Mouse (Mus musculus) midbrain, embryonic 12.5 days (tissue): ENCODE measurements around the gene Gpn2. TPM values are rescaled to one million over a fixed set of nuclear protein-coding genes. Genes with fewer than 3 reads are reported as not detected.

ENCODE experiments used
- ATAC-seq: fragments of 200-750 bp; cut with Nextera tagmentation; 2 replicates; pipeline ENCODE4 v1.8.0; 2017; ENCODE audit warnings: low read depth, moderate TSS enrichment, moderate library complexity; ENCODE audit not compliant: low FRiP score
- H3K27ac ChIP-seq: fragments of 300-500 bp; sonication (generic); replicated peaks from 2 replicates; pipeline ENCODE4 v1.5.1; 2016; ENCODE audit warnings: mild to moderate bottlenecking
- H3K27me3 ChIP-seq: fragments of 300-500 bp; sonication (generic); 2 replicates; pipeline ENCODE4 v1.6.1; 2016; ENCODE audit warnings: mild to moderate bottlenecking
- H3K36me3 ChIP-seq: fragments of 300-500 bp; sonication (generic); 2 replicates; pipeline ENCODE4 v1.6.1; 2016
- H3K4me1 ChIP-seq: fragments of 300-500 bp; sonication (generic); 2 replicates; pipeline ENCODE4 v1.6.1; 2016
- H3K4me2 ChIP-seq: fragments of 300-500 bp; sonication (generic); replicated peaks from 2 replicates; pipeline ENCODE4 v1.6.1; 2016; ENCODE audit warnings: mild to moderate bottlenecking, moderate library complexity
- H3K4me3 ChIP-seq: fragments of 300-500 bp; sonication (generic); 2 replicates; pipeline ENCODE4 v1.5.1; 2016; ENCODE audit warnings: mild to moderate bottlenecking
- H3K9ac ChIP-seq: fragments of 300-500 bp; sonication (generic); replicated peaks from 2 replicates; pipeline ENCODE4 v1.6.1; 2016; ENCODE audit warnings: mild to moderate bottlenecking, moderate library complexity
- H3K9me3 ChIP-seq: fragments of 300-500 bp; sonication (generic); 2 replicates; pipeline ENCODE4 v1.6.1; 2016; ENCODE audit warnings: mild to moderate bottlenecking
- WGBS: fragments of 180-500 bp; shearing (Covaris S2); methylation state at CpG from one replicate; pipeline ENCODE4 v1.1.7; 2016; 5-methylcytosine and 5-hydroxymethylcytosine counted together
- polyA plus RNA-seq: library from polyadenylated mRNA; unstranded; fragments of >200 nt; fragmentation: Nextera tagmentation; extraction: Ambion mirVana; gene quantifications from 2 replicates; pipeline ENCODE4 v1.2.1, GENCODE M21; 2016

The Gpn2 gene
- polyA plus RNA-seq, 1 experiment from 2014 or later: 25.3 TPM

DNA sequence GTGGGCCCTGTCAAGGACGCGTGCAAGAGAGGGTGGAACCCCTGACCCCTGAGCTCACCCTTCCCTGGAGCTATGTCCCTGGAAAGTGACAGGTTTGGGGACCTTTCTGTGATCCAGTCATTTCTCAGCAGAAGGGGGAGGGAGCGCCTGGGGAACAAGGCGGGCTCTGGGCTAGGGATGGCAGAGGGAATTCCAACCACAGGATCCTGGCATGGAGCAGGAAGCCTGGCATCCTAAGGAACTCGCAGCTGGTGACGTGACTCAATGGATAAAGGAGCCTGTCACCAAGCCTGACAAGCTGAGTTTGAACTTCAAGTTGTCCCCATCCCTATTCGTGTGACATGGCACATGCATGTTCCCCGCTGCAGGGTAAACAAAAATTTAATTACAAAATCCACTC, 28.9 kb downstream of the Gpn2 start:
- Histone ChIP-seq H3K4me3 (no peak overlapping the region), H3K36me3 (peaks cover 38% of the 10 kb centered on the region), H3K4me2 (no peak overlapping the region), H3K4me1 (no peaks in the 10 kb centered on the region), H3K9me3 (peaks cover 3% of the 10 kb centered on the region; the same call in 1 of the 2 replicates), H3K27ac (no peak overlapping the region), H3K9ac (no peak overlapping the region), H3K27me3 (no peaks in the 10 kb centered on the region)
- no peak for ATAC-seq
- WGBS: 88% methylated on average over 8 of the region's 8 CpGs

DNA sequence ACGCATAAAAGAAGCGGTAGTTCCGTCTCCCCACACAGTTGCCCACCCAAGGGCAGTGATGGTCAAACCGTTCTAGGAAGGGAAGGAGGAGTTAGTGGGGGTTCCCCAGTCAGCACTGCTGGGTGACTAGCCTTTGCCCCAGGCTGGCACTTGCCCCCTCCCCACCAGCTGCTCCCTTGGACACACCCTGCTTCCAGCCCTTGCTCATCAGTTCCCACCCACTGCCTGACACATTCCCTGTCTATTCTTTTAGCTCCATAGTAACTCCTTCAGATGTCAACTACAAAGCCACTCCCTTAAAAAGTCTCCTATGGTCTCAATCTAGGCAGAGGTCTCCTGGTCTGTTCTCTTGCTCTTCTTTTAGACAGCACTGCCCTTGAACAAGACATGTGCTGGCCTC, 29.7 kb downstream of the Gpn2 start:
- H3K27ac ChIP-seq: no peak overlapping the region
- H3K36me3 ChIP-seq: peaks cover 30% of the 10 kb centered on the region
- H3K9ac ChIP-seq: no peak overlapping the region
- H3K4me1 ChIP-seq: no peaks in the 10 kb centered on the region
- no peak for ATAC-seq
- H3K9me3 ChIP-seq: peaks cover 3% of the 10 kb centered on the region; the same call in 1 of the 2 replicates
- 84% methylated on average over 4 of the region's 4 CpGs for whole genome bisulfite sequencing
- H3K4me2 ChIP-seq: no peak overlapping the region
- H3K4me3 ChIP-seq: no peak overlapping the region
- no peaks in the 10 kb centered on the region for H3K27me3 ChIP-seq

DNA sequence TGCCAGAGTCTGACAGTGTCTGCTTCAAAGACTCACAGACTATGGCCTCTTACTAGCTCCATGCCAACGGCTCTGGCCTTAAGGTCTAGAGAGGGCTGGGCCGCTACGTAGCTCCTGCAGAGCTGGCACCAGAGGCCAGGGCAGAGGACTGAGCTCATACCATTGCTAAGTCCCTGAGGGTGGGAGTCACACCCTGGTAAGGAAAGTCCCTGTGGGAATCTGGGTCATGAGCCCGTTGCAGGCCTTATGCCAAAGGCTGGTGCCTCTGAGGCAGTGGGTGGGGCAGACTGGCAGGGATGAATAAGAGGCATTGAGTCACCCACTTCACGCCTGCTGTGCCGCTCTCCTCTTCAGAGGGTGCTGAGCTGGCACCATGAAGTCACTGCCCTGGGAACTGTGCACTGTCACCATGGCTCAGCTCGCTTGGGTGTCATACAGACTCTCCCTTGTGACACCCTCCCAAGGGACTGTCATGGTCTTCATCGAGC, 30.2 kb downstream of the Gpn2 start:
- peaks cover 30% of the 10 kb centered on the region for H3K36me3 ChIP-seq
- peaks cover 3% of the 10 kb centered on the region; the same call in 1 of the 2 replicates for H3K9me3 ChIP-seq
- H3K4me2 ChIP-seq: no peak overlapping the region
- 91% methylated on average over 8 of the region's 8 CpGs for WGBS
- no peak overlapping the region for H3K27ac ChIP-seq
- no peaks in the 10 kb centered on the region for H3K27me3 ChIP-seq
- ATAC-seq: no peak
- no peak overlapping the region for H3K9ac ChIP-seq
- H3K4me3 ChIP-seq: no peak overlapping the region
- H3K4me1 ChIP-seq: no peaks in the 10 kb centered on the region

- Histone ChIP-seq H3K9ac (no peak overlapping the region), H3K4me1 (no peaks in the 10 kb centered on the region), H3K27ac (no peak overlapping the region), H3K27me3 (no peaks in the 10 kb centered on the region), H3K4me3 (no peak overlapping the region), H3K36me3 (peaks cover 35% of the 10 kb centered on the region), H3K9me3 (peaks cover 3% of the 10 kb centered on the region; the same call in 1 of the 2 replicates), H3K4me2 (no peak overlapping the region)
- WGBS: 85% methylated on average over 10 of the region's 10 CpGs
- ATAC-seq: no peak
Observed at GRCm38 (mm10) chr4:133615416-133615815, 31.3 kb downstream of the Gpn2 start.

- H3K4me1 ChIP-seq: no peaks in the 10 kb centered on the region
- 96% methylated on average over 11 of the region's 11 CpGs for WGBS
- no peak overlapping the region for H3K27ac ChIP-seq
- no peak overlapping the region for H3K4me3 ChIP-seq
- no peak overlapping the region for H3K4me2 ChIP-seq
- H3K36me3 ChIP-seq: peaks cover 28% of the 10 kb centered on the region
- H3K27me3 ChIP-seq: no peaks in the 10 kb centered on the region
- no peak for ATAC-seq
- H3K9ac ChIP-seq: no peak overlapping the region
- no peaks in the 10 kb centered on the region for H3K9me3 ChIP-seq
Observed at GRCm38 (mm10) chr4:133617936-133618335, 33.8 kb downstream of the Gpn2 start.

- Histone ChIP-seq H3K4me2 (no peak overlapping the region), H3K36me3 (peaks cover 29% of the 10 kb centered on the region), H3K9me3 (no peaks in the 10 kb centered on the region), H3K4me1 (no peaks in the 10 kb centered on the region), H3K27me3 (no peaks in the 10 kb centered on the region), H3K27ac (no peak overlapping the region), H3K9ac (no peak overlapping the region), H3K4me3 (no peak overlapping the region)
- 80% methylated on average over 4 of the region's 4 CpGs for WGBS
- ATAC-seq: no peak
Observed at GRCm38 (mm10) chr4:133619473-133620136, 35.4 kb downstream of the Gpn2 start.

DNA sequence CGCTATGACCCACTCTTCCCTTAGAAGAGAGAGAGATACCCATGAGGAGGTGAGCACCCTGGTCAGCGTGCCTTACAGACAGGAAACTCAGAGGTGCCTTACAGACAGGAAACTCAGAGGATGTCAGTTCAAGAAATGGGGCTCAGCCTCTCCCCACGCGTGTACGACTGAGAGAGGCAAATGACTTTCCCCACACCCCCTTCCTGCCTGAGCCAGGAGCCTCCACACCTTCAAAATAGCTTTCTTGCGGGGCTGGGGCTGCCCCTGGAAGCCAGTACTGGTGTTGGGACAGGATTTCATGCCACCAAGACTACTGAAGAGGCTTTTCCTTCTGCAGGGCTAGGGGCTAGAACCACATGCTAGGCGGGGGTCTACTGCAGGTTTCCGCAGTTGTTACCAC, 36.5 kb downstream of the Gpn2 start:
- H3K27me3 ChIP-seq: no peaks in the 10 kb centered on the region
- no peak overlapping the region for H3K9ac ChIP-seq
- H3K36me3 ChIP-seq: peaks cover 38% of the 10 kb centered on the region
- no peak overlapping the region for H3K4me3 ChIP-seq
- H3K9me3 ChIP-seq: no peaks in the 10 kb centered on the region
- no peaks in the 10 kb centered on the region for H3K4me1 ChIP-seq
- WGBS: 89% methylated on average over 8 of the region's 8 CpGs
- no peak overlapping the region for H3K4me2 ChIP-seq
- H3K27ac ChIP-seq: no peak overlapping the region
- no peak for ATAC-seq

DNA sequence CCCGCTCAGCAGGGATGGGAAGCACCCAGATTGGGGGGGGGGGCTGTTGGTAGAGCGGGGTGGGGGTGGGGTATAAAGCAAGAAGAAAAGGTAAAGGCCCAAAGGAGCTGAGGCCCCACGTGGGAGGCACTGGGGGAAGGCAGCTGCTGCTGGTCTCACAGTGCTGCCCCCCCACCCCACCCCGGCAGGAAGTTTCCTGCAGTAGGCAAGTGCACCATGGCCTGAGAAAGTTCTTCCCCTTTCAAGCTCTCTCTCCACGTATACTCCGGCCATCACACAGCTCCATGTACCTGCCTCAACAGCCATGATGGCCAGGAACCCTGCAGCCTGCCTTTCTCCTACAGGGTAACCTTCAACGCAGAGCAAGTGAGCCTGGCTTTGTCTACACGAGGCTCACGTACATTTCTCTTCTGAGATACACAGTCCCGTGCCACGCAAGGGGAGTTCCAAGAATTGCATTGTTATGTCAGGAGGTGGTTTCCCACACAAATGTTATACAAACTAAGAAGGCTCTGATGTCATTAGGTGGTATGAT, 38.1 kb downstream of the Gpn2 start:
- H3K9ac ChIP-seq: no peak overlapping the region
- no peak overlapping the region for H3K4me3 ChIP-seq
- WGBS: 85% methylated on average over 10 of the region's 11 CpGs
- no peak overlapping the region for H3K4me2 ChIP-seq
- peaks cover 50% of the 10 kb centered on the region for H3K36me3 ChIP-seq
- H3K4me1 ChIP-seq: no peaks in the 10 kb centered on the region
- no peaks in the 10 kb centered on the region for H3K9me3 ChIP-seq
- ATAC-seq: no peak
- H3K27ac ChIP-seq: no peak overlapping the region
- H3K27me3 ChIP-seq: no peaks in the 10 kb centered on the region

DNA sequence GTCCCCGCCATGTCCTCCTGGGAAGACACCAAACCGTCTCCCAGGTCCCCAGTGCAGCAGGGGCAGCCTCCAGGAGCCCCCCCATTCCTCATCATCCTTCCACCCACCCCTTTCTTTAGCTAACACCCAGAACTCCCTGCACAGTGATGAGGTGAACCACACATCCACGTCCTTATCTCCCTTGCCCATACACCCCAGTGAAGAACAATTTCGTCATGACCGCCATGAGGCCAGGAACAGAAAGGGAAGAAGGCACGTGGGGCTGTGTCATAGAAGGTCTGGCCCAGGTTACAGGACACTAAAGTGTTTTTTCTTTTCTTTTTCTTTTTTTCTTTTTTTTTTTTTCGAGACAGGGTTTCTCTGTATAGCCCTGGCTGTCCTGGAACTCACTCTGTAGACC, 40.7 kb downstream of the Gpn2 start:
- no peak for ATAC-seq
- WGBS: 94% methylated on average over 7 of the region's 7 CpGs
- H3K9ac ChIP-seq: no peak overlapping the region
- no peak overlapping the region for H3K4me3 ChIP-seq
- H3K27me3 ChIP-seq: no peaks in the 10 kb centered on the region
- peaks cover 49% of the 10 kb centered on the region for H3K36me3 ChIP-seq
- no peak overlapping the region for H3K27ac ChIP-seq
- H3K9me3 ChIP-seq: no peaks in the 10 kb centered on the region
- H3K4me2 ChIP-seq: no peak overlapping the region
- no peaks in the 10 kb centered on the region for H3K4me1 ChIP-seq

- Histone ChIP-seq H3K27me3 (no peaks in the 10 kb centered on the region), H3K4me3 (no peak overlapping the region), H3K9ac (no peak overlapping the region), H3K4me2 (no peak overlapping the region), H3K4me1 (no peaks in the 10 kb centered on the region), H3K36me3 (peaks cover 41% of the 10 kb centered on the region), H3K9me3 (no peaks in the 10 kb centered on the region), H3K27ac (no peak overlapping the region)
- no peak for ATAC-seq
- WGBS: 53% methylated on average over 11 of the region's 11 CpGs
Observed at GRCm38 (mm10) chr4:133625621-133626071, 41.5 kb downstream of the Gpn2 start.

GRCm38 (mm10) chr4:133626221-133626620, 42.1 kb downstream of the Gpn2 start:
- 38% methylated on average over 5 of the region's 5 CpGs for WGBS

GRCm38 (mm10) chr4:133626621-133627020, 42.5 kb downstream of the Gpn2 start:
- peaks cover 7% of the 10 kb centered on the region for H3K4me1 ChIP-seq
- H3K4me2 ChIP-seq: no peak overlapping the region
- H3K27me3 ChIP-seq: no peaks in the 10 kb centered on the region
- H3K9me3 ChIP-seq: no peaks in the 10 kb centered on the region
- H3K36me3 ChIP-seq: peaks cover 40% of the 10 kb centered on the region
- no peak overlapping the region for H3K9ac ChIP-seq
- H3K4me3 ChIP-seq: no peak overlapping the region
- no peak overlapping the region for H3K27ac ChIP-seq
- 81% methylated on average over 9 of the region's 9 CpGs for WGBS
- ATAC-seq: no peak

More at GRCm38 (mm10) chr4:133626221-133626620, 42.1 kb downstream of the Gpn2 start:
- Histone ChIP-seq H3K27me3 (no peaks in the 10 kb centered on the region), H3K4me1 (peaks cover 3% of the 10 kb centered on the region; the same call in 1 of the 2 replicates), H3K4me2 (no peak overlapping the region), H3K9me3 (no peaks in the 10 kb centered on the region), H3K4me3 (no peak overlapping the region), H3K27ac (no peak overlapping the region), H3K36me3 (peaks cover 40% of the 10 kb centered on the region), H3K9ac (no peak overlapping the region)
- no peak for ATAC-seq
